Mouse (Mus musculus) midbrain, embryonic 11.5 days (tissue): ENCODE results near the gene Bahcc1. TPM values are rescaled to one million over a fixed set of nuclear protein-coding genes. Genes with fewer than 3 reads are reported as not detected.

ENCODE experiments used
- ATAC-seq: fragments of 200-750 bp; cut with Nextera tagmentation; 2 replicates; pipeline ENCODE4 v1.8.0; 2017; ENCODE audit warnings: moderate TSS enrichment, moderate library complexity; ENCODE audit not compliant: low FRiP score
- DNase-seq: peaks from one replicate; pipeline ENCODE4 v3.0.0; 2015; ENCODE audit warnings: low spot score; ENCODE audit errors: missing footprints
- H3K27ac ChIP-seq: fragments of 300-500 bp; sonication (generic); 2 replicates; pipeline ENCODE4 v1.5.1; 2014; ENCODE audit warnings: low read depth, low read length
- H3K27me3 ChIP-seq: fragments of 300-500 bp; sonication (generic); 2 replicates; pipeline ENCODE4 v1.6.1; 2014; ENCODE audit warnings: mild to moderate bottlenecking, low read length, moderate library complexity, mixed read lengths; ENCODE audit not compliant: control insufficient read depth, insufficient read depth
- H3K36me3 ChIP-seq: fragments of 300-500 bp; sonication (generic); 2 replicates; pipeline ENCODE4 v1.6.1; 2014; ENCODE audit warnings: mild to moderate bottlenecking, low read length, moderate library complexity, mixed read lengths; ENCODE audit not compliant: control insufficient read depth, insufficient read depth
- H3K4me1 ChIP-seq: fragments of 300-500 bp; sonication (generic); 2 replicates; pipeline ENCODE4 v1.6.1; 2014; ENCODE audit warnings: low read length; ENCODE audit not compliant: control insufficient read depth, insufficient read depth
- H3K4me2 ChIP-seq: fragments of 300-500 bp; sonication (generic); 2 replicates; pipeline ENCODE4 v1.6.1; 2014; ENCODE audit warnings: mild to moderate bottlenecking, moderate library complexity
- H3K4me3 ChIP-seq: fragments of 300-500 bp; sonication (generic); 2 replicates; pipeline ENCODE4 v1.5.1; 2014; ENCODE audit warnings: low read depth, low read length
- H3K9ac ChIP-seq: fragments of 300-500 bp; sonication (generic); 2 replicates; pipeline ENCODE4 v1.6.1; 2014; ENCODE audit warnings: low read length
- H3K9me3 ChIP-seq: fragments of 300-500 bp; sonication (generic); 2 replicates; pipeline ENCODE4 v1.6.1; 2016; ENCODE audit warnings: low read length; ENCODE audit not compliant: control insufficient read depth
- WGBS: fragments of 180-500 bp; shearing (Covaris S2); extraction: QIAGEN DNeasy Blood & Tissue Kit; methylation state at CpG from one replicate; pipeline ENCODE4 v1.1.7; 2014; 5-methylcytosine and 5-hydroxymethylcytosine counted together
- polyA plus RNA-seq: library from polyadenylated mRNA; unstranded; fragments of >200 nt; fragmentation: Nextera tagmentation; extraction: Ambion mirVana; gene quantifications from 2 replicates; pipeline ENCODE4 v1.2.1, GENCODE M21; 2014

Bahcc1 gene
- polyA plus RNA-seq, 1 experiment from 2014 or later = 20.6 TPM

DNA sequence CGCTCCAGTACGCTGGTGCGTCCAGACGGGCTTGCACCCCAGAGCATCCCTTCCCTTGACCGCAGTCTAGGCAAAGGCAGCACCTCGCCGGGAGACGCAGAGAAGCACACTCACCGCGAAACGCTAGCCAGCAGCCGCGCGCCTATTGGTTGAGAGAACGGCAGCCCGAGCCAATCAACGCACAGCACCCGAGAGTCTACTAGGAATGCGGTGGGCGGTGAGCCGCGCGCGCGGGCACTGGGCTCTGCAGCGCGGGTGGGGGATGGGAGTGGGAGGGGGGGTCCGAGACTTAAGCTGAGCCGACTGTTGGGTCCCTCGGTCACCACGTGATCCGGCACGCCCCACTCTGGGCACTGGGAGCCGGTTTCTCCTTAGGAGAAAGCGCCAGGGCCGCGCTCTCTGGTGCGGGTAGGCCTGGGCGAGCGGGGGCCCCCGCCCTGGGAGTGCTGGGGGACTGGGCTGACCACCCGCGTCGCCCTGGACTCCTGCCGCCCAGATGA is 78.1 kb downstream of the Bahcc1 start:
- ATAC-seq (peak; percentile 91), DNase-seq (peak; percentile 99)
- Histone ChIP-seq H3K9me3 (no peaks in the 10 kb centered on the region), H3K27me3 (peaks cover 9% of the 10 kb centered on the region; the same call in 1 of the 2 replicates), H3K4me3 (peak overlapping the region; percentile 32), H3K4me2 (peak overlapping the region; percentile 77), H3K27ac (peak overlapping the region; percentile 93), H3K36me3 (no peaks in the 10 kb centered on the region), H3K4me1 (peaks cover 48% of the 10 kb centered on the region), H3K9ac (peak overlapping the region; percentile 79)
- WGBS = 1% methylated on average over 45 of the region's 45 CpGs

GRCm38 (mm10) chr11:120311561-120311960 is 78.8 kb downstream of the Bahcc1 start:
- ATAC-seq = no peak
- Histone ChIP-seq H3K27ac (peak overlapping the region; percentile 93), H3K36me3 (no peaks in the 10 kb centered on the region), H3K27me3 (peaks cover 2% of the 10 kb centered on the region; the same call in 1 of the 2 replicates), H3K4me1 (peaks cover 44% of the 10 kb centered on the region), H3K9ac (peak overlapping the region; percentile 79), H3K9me3 (no peaks in the 10 kb centered on the region), H3K4me3 (peak overlapping the region; percentile 32), H3K4me2 (peak overlapping the region; percentile 77)
- peak; percentile 87 for DNase-seq
- WGBS = 46% methylated on average over 10 of the region's 10 CpGs

- Histone ChIP-seq H3K36me3 (no peaks in the 10 kb centered on the region), H3K9me3 (no peaks in the 10 kb centered on the region), H3K27me3 (no peaks in the 10 kb centered on the region), H3K4me3 (no peak overlapping the region), H3K9ac (no peak overlapping the region), H3K27ac (no peak overlapping the region), H3K4me2 (no peak overlapping the region), H3K4me1 (peaks cover 44% of the 10 kb centered on the region)
- 84% methylated on average over 6 of the region's 6 CpGs for WGBS
- ATAC-seq = no peak
- no peak for DNase-seq
Measured at GRCm38 (mm10) chr11:120312069-120312468, 79.3 kb downstream of the Bahcc1 start.

DNA sequence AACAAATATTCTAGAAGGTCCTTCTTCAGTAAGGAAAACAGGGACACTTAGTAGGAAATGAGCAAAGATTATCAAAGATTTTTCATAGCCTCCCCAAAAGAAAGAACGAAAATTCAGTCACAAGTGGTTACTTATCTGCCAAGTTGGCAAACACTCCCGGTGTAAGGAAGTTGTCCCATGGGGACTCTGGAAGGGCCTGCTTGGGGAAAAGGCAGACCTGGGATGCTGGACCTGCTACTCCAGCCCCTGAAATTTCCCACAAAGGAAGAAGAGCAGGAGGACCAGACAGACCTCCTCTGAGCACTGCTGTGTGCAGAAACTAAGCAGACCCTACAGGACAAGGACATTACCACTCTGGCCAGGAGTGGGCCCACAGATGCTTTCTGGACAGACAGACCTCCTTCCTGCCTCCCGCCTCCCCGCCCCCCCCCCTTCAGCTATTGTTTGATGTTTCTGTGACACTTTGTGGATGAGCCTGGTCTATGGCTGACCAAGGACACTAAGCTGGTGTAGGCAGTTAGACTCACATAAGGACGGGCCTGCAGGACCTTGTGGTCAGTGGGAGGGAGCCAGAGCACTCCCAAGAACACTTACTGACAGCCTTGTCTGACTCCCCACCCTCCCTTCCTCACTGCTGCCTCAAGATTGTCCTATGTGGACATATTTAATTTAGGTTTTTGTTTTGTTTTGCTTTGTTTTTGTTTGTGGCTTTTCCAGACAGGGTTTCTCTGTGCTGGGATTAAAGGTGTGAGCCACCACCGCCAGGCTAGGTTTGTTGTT is 81.3 kb downstream of the Bahcc1 start:
- H3K9ac ChIP-seq = no peak overlapping the region
- peak; percentile 78 for DNase-seq
- H3K4me1 ChIP-seq = peaks cover 32% of the 10 kb centered on the region

DNA sequence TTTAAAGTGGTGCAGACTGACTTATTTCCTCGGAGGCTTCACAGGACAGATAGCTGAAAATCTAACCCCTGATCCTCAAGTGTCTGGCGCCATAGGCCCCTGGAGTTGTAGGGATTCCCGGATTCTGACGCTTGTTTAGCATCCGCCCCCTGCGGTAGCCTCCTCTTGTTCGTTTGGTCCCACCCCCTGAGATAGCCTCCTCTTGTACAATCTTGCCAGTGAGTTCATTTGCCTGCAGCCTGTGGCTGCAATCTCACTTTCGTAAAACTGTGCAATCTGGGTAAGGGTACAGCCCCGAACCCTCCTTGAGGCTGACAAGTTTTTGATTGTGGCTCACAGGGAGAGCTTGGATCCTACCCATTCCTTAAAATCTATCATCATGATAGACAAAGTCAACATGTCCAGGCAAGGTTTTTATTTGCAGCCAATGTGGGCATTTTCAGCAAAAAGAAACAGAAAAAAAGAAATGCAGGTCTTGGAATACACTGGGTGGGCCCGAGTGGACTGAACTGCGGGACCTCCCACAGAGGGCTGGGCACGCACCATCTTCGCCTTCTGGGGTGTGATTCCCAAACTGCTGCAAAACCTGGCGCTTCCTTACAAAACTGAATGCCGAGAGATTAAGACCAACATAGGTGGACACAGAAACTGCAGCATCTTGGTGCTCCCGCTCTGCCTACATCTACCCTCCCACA is 82.1 kb downstream of the Bahcc1 start:
- ATAC-seq = no peak
- Histone ChIP-seq H3K4me1 (peaks cover 32% of the 10 kb centered on the region), H3K36me3 (no peaks in the 10 kb centered on the region), H3K9me3 (no peaks in the 10 kb centered on the region), H3K27me3 (no peaks in the 10 kb centered on the region), H3K9ac (peak overlapping the region; percentile 93), H3K4me2 (peak overlapping the region; percentile 93), H3K27ac (peak overlapping the region; percentile 96), H3K4me3 (no peak overlapping the region)
- DNase-seq = peak; percentile 83
- 38% methylated on average over 16 of the region's 16 CpGs for WGBS

More for the DNA sequence above, 81.3 kb downstream of the Bahcc1 start:
- Histone ChIP-seq H3K9me3 (no peaks in the 10 kb centered on the region), H3K4me2 (no peak overlapping the region), H3K27me3 (no peaks in the 10 kb centered on the region), H3K36me3 (no peaks in the 10 kb centered on the region), H3K4me3 (no peak overlapping the region), H3K27ac (no peak overlapping the region)
- 54% methylated on average over 6 of the region's 6 CpGs for WGBS
- no peak for ATAC-seq

GRCm38 (mm10) chr11:120315416-120315761 is 82.6 kb downstream of the Bahcc1 start:
- 32% methylated on average over 4 of the region's 4 CpGs for WGBS
- ATAC-seq (no peak), DNase-seq (peak; percentile 90)
- peak overlapping the region; percentile 93 for H3K9ac ChIP-seq
- no peaks in the 10 kb centered on the region for H3K27me3 ChIP-seq
- H3K4me1 ChIP-seq = peaks cover 30% of the 10 kb centered on the region
- peak overlapping the region; percentile 96 for H3K27ac ChIP-seq
- H3K4me2 ChIP-seq = peak overlapping the region; percentile 93
- H3K4me3 ChIP-seq = peak overlapping the region; percentile 47
- H3K36me3 ChIP-seq = no peaks in the 10 kb centered on the region
- H3K9me3 ChIP-seq = no peaks in the 10 kb centered on the region

GRCm38 (mm10) chr11:120315832-120316689 is 83.3 kb downstream of the Bahcc1 start:
- no peaks in the 10 kb centered on the region for H3K36me3 ChIP-seq
- no peaks in the 10 kb centered on the region for H3K27me3 ChIP-seq
- peak overlapping the region; percentile 93 for H3K9ac ChIP-seq
- H3K27ac ChIP-seq = peak overlapping the region; percentile 96
- H3K4me3 ChIP-seq = peak overlapping the region; percentile 47
- peak; percentile 97 for DNase-seq
- no peaks in the 10 kb centered on the region for H3K9me3 ChIP-seq
- peaks cover 27% of the 10 kb centered on the region for H3K4me1 ChIP-seq
- ATAC-seq = peak; percentile 96
- peak overlapping the region; percentile 93 for H3K4me2 ChIP-seq
- 6% methylated on average over 37 of the region's 37 CpGs for WGBS

GRCm38 (mm10) chr11:120316690-120317254 is 84.0 kb downstream of the Bahcc1 start:
- WGBS = 29% methylated on average over 13 of the region's 13 CpGs
- Histone ChIP-seq H3K4me3 (peak overlapping the region; percentile 47), H3K9ac (peak overlapping the region; percentile 93), H3K4me1 (peaks cover 20% of the 10 kb centered on the region), H3K27me3 (no peaks in the 10 kb centered on the region), H3K9me3 (no peaks in the 10 kb centered on the region), H3K27ac (peak overlapping the region; percentile 96), H3K4me2 (peak overlapping the region; percentile 93), H3K36me3 (no peaks in the 10 kb centered on the region)
- ATAC-seq (peak; percentile 10; the same call in 1 of the 2 replicates), DNase-seq (peak; percentile 88)
